Mouse (Mus musculus) hindbrain, embryonic 16.5 days (tissue): ENCODE results near the gene Tmem239. TPM values are rescaled to one million over a fixed set of nuclear protein-coding genes. Genes with fewer than 3 reads are reported as not detected.

Experiments
- ATAC-seq: fragments of 200-750 bp; cut with Nextera tagmentation; 2 replicates; pipeline ENCODE4 v1.8.0; 2017; ENCODE audit warnings: moderate TSS enrichment, moderate library complexity
- H3K27ac ChIP-seq: fragments of 300-500 bp; sonication (generic); 2 replicates; pipeline ENCODE4 v1.5.1; 2014; ENCODE audit warnings: low read depth, mild to moderate bottlenecking, control low read depth, low read length, moderate library complexity
- H3K27me3 ChIP-seq: fragments of 300-500 bp; sonication (generic); replicated peaks from 2 replicates; pipeline ENCODE4 v1.6.1; 2014; ENCODE audit warnings: low read length; ENCODE audit not compliant: control insufficient read depth, insufficient read depth
- H3K36me3 ChIP-seq: fragments of 300-500 bp; sonication (generic); 2 replicates; pipeline ENCODE4 v1.6.1; 2014; ENCODE audit warnings: mild to moderate bottlenecking, low read length, moderate library complexity, mixed read lengths; ENCODE audit not compliant: control insufficient read depth, insufficient read depth
- H3K4me1 ChIP-seq: fragments of 300-500 bp; sonication (generic); 2 replicates; pipeline ENCODE4 v1.6.1; 2014; ENCODE audit warnings: low read depth, low read length; ENCODE audit not compliant: control insufficient read depth, insufficient read depth
- H3K4me2 ChIP-seq: fragments of 300-500 bp; sonication (generic); 2 replicates; pipeline ENCODE4 v1.6.1; 2014; ENCODE audit warnings: mild to moderate bottlenecking, low read length, control low read depth, moderate library complexity
- H3K4me3 ChIP-seq: fragments of 300-500 bp; sonication (generic); 2 replicates; pipeline ENCODE4 v1.5.1; 2014; ENCODE audit warnings: mild to moderate bottlenecking, low read length, control low read depth, moderate library complexity
- H3K9ac ChIP-seq: fragments of 300-500 bp; sonication (generic); 2 replicates; pipeline ENCODE4 v1.6.1; 2014; ENCODE audit warnings: low read depth, mild to moderate bottlenecking, control low read depth, low read length, moderate library complexity
- H3K9me3 ChIP-seq: fragments of 300-500 bp; sonication (generic); 2 replicates; pipeline ENCODE4 v1.6.1; 2014; ENCODE audit warnings: mild to moderate bottlenecking, low read length, moderate library complexity; ENCODE audit not compliant: control insufficient read depth
- WGBS: fragments of 180-500 bp; shearing (Covaris S2); extraction: QIAGEN DNeasy Blood & Tissue Kit; methylation state at CpG from one replicate; pipeline ENCODE4 v1.1.7; 2014; 5-methylcytosine and 5-hydroxymethylcytosine counted together
- polyA plus RNA-seq: library from polyadenylated mRNA; unstranded; fragments of >200 nt; fragmentation: Nextera tagmentation; extraction: Ambion mirVana; gene quantifications from 2 replicates; pipeline ENCODE4 v1.2.1, GENCODE M21; 2015

Gene Tmem239
- polyA plus RNA-seq, 1 experiment from 2014 or later: 0.28 TPM

GRCm38 (mm10) chr2:130454748-130455370, 48.6 kb downstream of the Tmem239 start:
- 48% methylated on average over 6 of the region's 6 CpGs for WGBS
- Histone ChIP-seq H3K4me3 (no peak overlapping the region), H3K36me3 (no peaks in the 10 kb centered on the region), H3K4me1 (peaks cover 21% of the 10 kb centered on the region), H3K27me3 (no peaks in the 10 kb centered on the region), H3K9me3 (no peaks in the 10 kb centered on the region), H3K9ac (no peak overlapping the region), H3K27ac (no peak overlapping the region), H3K4me2 (no peak overlapping the region)
- ATAC-seq: peak; percentile 10; the same call in 1 of the 2 replicates

Other genes with a start within 250 kb of the Tmem239 start
- 298 and 312 TPM in 2 replicates for gene Snrpb, start 227.1 kb upstream of the Tmem239 start, polyA plus RNA-seq
- gene Tmc2, start 211.3 kb upstream of the Tmem239 start, polyA plus RNA-seq: not detected in 2 replicates
- gene Nop56, start 132.0 kb upstream of the Tmem239 start, polyA plus RNA-seq: 241 and 259 TPM in 2 replicates
- 201 and 222 TPM in 2 replicates for gene Idh3b, start 121.9 kb upstream of the Tmem239 start, polyA plus RNA-seq
- gene Ebf4, start 111.3 kb upstream of the Tmem239 start, polyA plus RNA-seq: 3.6 and 4.1 TPM in 2 replicates
- 33.6 and 39.3 TPM in 2 replicates for gene Cpxm1, start 8.9 kb upstream of the Tmem239 start, polyA plus RNA-seq
- not detected in 2 replicates for gene Gm28372, start 1.2 kb upstream of the Tmem239 start, polyA plus RNA-seq
- 0.30 and 0.59 TPM in 2 replicates for gene 1700020A23Rik, start 1.2 kb upstream of the Tmem239 start, polyA plus RNA-seq
- 104 and 105 TPM in 2 replicates for gene Vps16, start 17.9 kb downstream of the Tmem239 start, polyA plus RNA-seq
- gene Pced1a, start 18.2 kb downstream of the Tmem239 start, polyA plus RNA-seq: 15.2 and 15.4 TPM in 2 replicates
- gene Ptpra, start 43.8 kb downstream of the Tmem239 start, polyA plus RNA-seq: 134 and 144 TPM in 2 replicates
- gene Mrps26, start 157.3 kb downstream of the Tmem239 start, polyA plus RNA-seq: 103 and 113 TPM in 2 replicates
- gene Oxt, start 169.7 kb downstream of the Tmem239 start, polyA plus RNA-seq: 0.31 TPM in 1 of 2 replicates, not detected in the other
- gene Avp, start 176.1 kb downstream of the Tmem239 start, polyA plus RNA-seq: 2.4 TPM in 1 of 2 replicates, not detected in the other
- gene Fastkd5, start 223.5 kb downstream of the Tmem239 start, polyA plus RNA-seq: 9.7 and 10.8 TPM in 2 replicates
- gene Ubox5, start 223.6 kb downstream of the Tmem239 start, polyA plus RNA-seq: 8.9 and 9.9 TPM in 2 replicates
- gene Lzts3, start 236.3 kb downstream of the Tmem239 start, polyA plus RNA-seq: 21.1 and 21.2 TPM in 2 replicates